Mouse (Mus musculus): ENCODE results near the gene Wdtc1. TPM values are rescaled to one million over a fixed set of nuclear protein-coding genes. Genes with fewer than 3 reads are reported as not detected.

The Wdtc1 gene
- polyA plus RNA-seq, 1 experiment from 2014 or later: 13.9 TPM

GRCm38 (mm10) chr4:133339148-133339749, 14.0 kb downstream of the Wdtc1 start:
- Histone ChIP-seq H3K4me1 (replicated peaks) (0 out of 2 replicates have a peak, but pooled peaks cover 4% of the 10 kb centered on the region), H3K9ac (peak overlapping the region; percentile 82), H3K9me3 (no peaks in the 10 kb centered on the region), H3K27me3 (replicated peaks) (no peaks in the 10 kb centered on the region), H3K36me3 (0 out of 2 replicates have a peak, but pooled peaks cover 4% of the 10 kb centered on the region), H3K4me3 (replicated peaks) (peak overlapping the region; percentile 93), H3K4me2 (replicated peaks) (peak overlapping the region; percentile 83), H3K27ac (peak overlapping the region; percentile 75)
- ATAC-seq: peak; percentile 97
- WGBS: under 1% methylated on average over 57 of the region's 60 CpGs

GRCm38 (mm10) chr4:133338521-133339095, 14.7 kb downstream of the Wdtc1 start:
- Histone ChIP-seq H3K4me2 (replicated peaks) (peak overlapping the region; percentile 83), H3K4me1 (replicated peaks) (0 out of 2 replicates have a peak, but pooled peaks cover 4% of the 10 kb centered on the region), H3K4me3 (replicated peaks) (peak overlapping the region; percentile 93), H3K9me3 (no peaks in the 10 kb centered on the region), H3K27me3 (replicated peaks) (no peaks in the 10 kb centered on the region), H3K9ac (peak overlapping the region; percentile 82), H3K36me3 (0 out of 2 replicates have a peak, but pooled peaks cover 4% of the 10 kb centered on the region), H3K27ac (peak overlapping the region; percentile 75)
- no peak; the same call in 1 of the 2 replicates for ATAC-seq
- WGBS: under 1% methylated on average over 39 of the region's 39 CpGs

GRCm38 (mm10) chr4:133337833-133338520, 15.3 kb downstream of the Wdtc1 start:
- H3K27me3 ChIP-seq (replicated peaks): no peaks in the 10 kb centered on the region
- H3K36me3 ChIP-seq: 0 out of 2 replicates have a peak, but pooled peaks cover 4% of the 10 kb centered on the region
- ATAC-seq: no peak
- no peak overlapping the region for H3K27ac ChIP-seq
- H3K9ac ChIP-seq: peak overlapping the region; percentile 82
- 9% methylated on average over 14 of the region's 14 CpGs for WGBS
- H3K4me2 ChIP-seq (replicated peaks): peak overlapping the region; percentile 83
- peak overlapping the region; percentile 93 for H3K4me3 ChIP-seq (replicated peaks)
- peaks cover 10% of the 10 kb centered on the region; the same call in 1 of the 2 replicates for H3K4me1 ChIP-seq (replicated peaks)
- H3K9me3 ChIP-seq: no peaks in the 10 kb centered on the region

GRCm38 (mm10) chr4:133333306-133333705, 20.0 kb downstream of the Wdtc1 start:
- H3K4me2 ChIP-seq (replicated peaks): no peak overlapping the region
- H3K9ac ChIP-seq: no peak overlapping the region
- WGBS: 57% methylated on average over 6 of the region's 6 CpGs
- H3K27me3 ChIP-seq (replicated peaks): no peaks in the 10 kb centered on the region
- no peak overlapping the region for H3K4me3 ChIP-seq (replicated peaks)
- 0 out of 2 replicates have a peak, but pooled peaks cover 4% of the 10 kb centered on the region for H3K36me3 ChIP-seq
- H3K9me3 ChIP-seq: no peaks in the 10 kb centered on the region
- no peak for ATAC-seq
- H3K4me1 ChIP-seq (replicated peaks): peaks cover 8% of the 10 kb centered on the region; the same call in 1 of the 2 replicates
- no peak overlapping the region for H3K27ac ChIP-seq

- 78% methylated on average over 4 of the region's 4 CpGs for WGBS
- Histone ChIP-seq H3K36me3 (0 out of 2 replicates have a peak, but pooled peaks cover under 1% of the 10 kb centered on the region), H3K27me3 (replicated peaks) (no peaks in the 10 kb centered on the region), H3K4me1 (replicated peaks) (peaks cover 13% of the 10 kb centered on the region; the same call in 1 of the 2 replicates), H3K9me3 (no peaks in the 10 kb centered on the region), H3K4me2 (replicated peaks) (no peak overlapping the region), H3K27ac (no peak overlapping the region), H3K4me3 (replicated peaks) (no peak overlapping the region), H3K9ac (no peak overlapping the region)
- no peak for ATAC-seq
Observed at GRCm38 (mm10) chr4:133330296-133330695, 23.0 kb downstream of the Wdtc1 start.

- no peaks in the 10 kb centered on the region for H3K27me3 ChIP-seq (replicated peaks)
- no peaks in the 10 kb centered on the region for H3K36me3 ChIP-seq
- no peak overlapping the region for H3K27ac ChIP-seq
- 60% methylated on average over 7 of the region's 7 CpGs for WGBS
- H3K9ac ChIP-seq: no peak overlapping the region
- 0 out of 2 replicates have a peak, but pooled peaks cover 8% of the 10 kb centered on the region for H3K4me1 ChIP-seq (replicated peaks)
- no peaks in the 10 kb centered on the region for H3K9me3 ChIP-seq
- no peak for ATAC-seq
- H3K4me2 ChIP-seq (replicated peaks): no peak overlapping the region
- H3K4me3 ChIP-seq (replicated peaks): no peak overlapping the region
Observed at GRCm38 (mm10) chr4:133328129-133328528, 25.2 kb downstream of the Wdtc1 start.

GRCm38 (mm10) chr4:133319667-133320066, 33.6 kb downstream of the Wdtc1 start:
- WGBS: 90% methylated on average over 3 of the region's 3 CpGs
- Histone ChIP-seq H3K4me1 (replicated peaks) (no peaks in the 10 kb centered on the region), H3K4me3 (replicated peaks) (no peak overlapping the region), H3K9me3 (no peaks in the 10 kb centered on the region), H3K4me2 (replicated peaks) (no peak overlapping the region), H3K36me3 (no peaks in the 10 kb centered on the region), H3K27ac (no peak overlapping the region), H3K9ac (no peak overlapping the region), H3K27me3 (replicated peaks) (no peaks in the 10 kb centered on the region)
- ATAC-seq: no peak

GRCm38 (mm10) chr4:133315991-133316390, 37.3 kb downstream of the Wdtc1 start:
- Histone ChIP-seq H3K27me3 (replicated peaks) (no peaks in the 10 kb centered on the region), H3K4me3 (replicated peaks) (no peak overlapping the region), H3K27ac (no peak overlapping the region), H3K36me3 (0 out of 2 replicates have a peak, but pooled peaks cover 2% of the 10 kb centered on the region), H3K9ac (no peak overlapping the region), H3K9me3 (no peaks in the 10 kb centered on the region), H3K4me1 (replicated peaks) (no peaks in the 10 kb centered on the region), H3K4me2 (replicated peaks) (no peak overlapping the region)
- no peak for ATAC-seq
- WGBS: 82% methylated on average over 5 of the region's 5 CpGs

- H3K9me3 ChIP-seq: no peaks in the 10 kb centered on the region
- H3K4me2 ChIP-seq (replicated peaks): no peak overlapping the region
- no peak for ATAC-seq
- H3K4me3 ChIP-seq (replicated peaks): no peak overlapping the region
- no peaks in the 10 kb centered on the region for H3K4me1 ChIP-seq (replicated peaks)
- 0 out of 2 replicates have a peak, but pooled peaks cover 2% of the 10 kb centered on the region for H3K36me3 ChIP-seq
- H3K9ac ChIP-seq: no peak overlapping the region
- WGBS: 81% methylated on average over 8 of the region's 8 CpGs
- no peaks in the 10 kb centered on the region for H3K27me3 ChIP-seq (replicated peaks)
- no peak overlapping the region for H3K27ac ChIP-seq
Observed at GRCm38 (mm10) chr4:133314896-133315295, 38.4 kb downstream of the Wdtc1 start.

- Histone ChIP-seq H3K27me3 (replicated peaks) (no peaks in the 10 kb centered on the region), H3K4me3 (replicated peaks) (no peak overlapping the region), H3K36me3 (0 out of 2 replicates have a peak, but pooled peaks cover 2% of the 10 kb centered on the region), H3K4me2 (replicated peaks) (no peak overlapping the region), H3K9ac (no peak overlapping the region), H3K27ac (no peak overlapping the region), H3K4me1 (replicated peaks) (no peaks in the 10 kb centered on the region), H3K9me3 (no peaks in the 10 kb centered on the region)
- WGBS: 0% methylated on average over 3 of the region's 3 CpGs
- ATAC-seq: no peak
Observed at GRCm38 (mm10) chr4:133309948-133310347, 43.3 kb downstream of the Wdtc1 start.

GRCm38 (mm10) chr4:133307331-133307730, 46.0 kb downstream of the Wdtc1 start:
- H3K4me3 ChIP-seq (replicated peaks): no peak overlapping the region
- ATAC-seq: no peak
- WGBS: 43% methylated on average over 3 of the region's 3 CpGs

GRCm38 (mm10) chr4:133305825-133306224, 47.5 kb downstream of the Wdtc1 start:
- 86% methylated on average over 7 of the region's 7 CpGs for WGBS
- peaks cover 3% of the 10 kb centered on the region for H3K36me3 ChIP-seq
- no peaks in the 10 kb centered on the region for H3K9me3 ChIP-seq

More at GRCm38 (mm10) chr4:133307331-133307730, 46.0 kb downstream of the Wdtc1 start:
- H3K9ac ChIP-seq: no peak overlapping the region
- H3K9me3 ChIP-seq: no peaks in the 10 kb centered on the region
- H3K4me1 ChIP-seq (replicated peaks): no peaks in the 10 kb centered on the region
- H3K4me2 ChIP-seq (replicated peaks): no peak overlapping the region
- H3K36me3 ChIP-seq: no peaks in the 10 kb centered on the region
- no peak overlapping the region for H3K27ac ChIP-seq
- H3K27me3 ChIP-seq (replicated peaks): no peaks in the 10 kb centered on the region

More at GRCm38 (mm10) chr4:133305825-133306224, 47.5 kb downstream of the Wdtc1 start:
- no peaks in the 10 kb centered on the region for H3K4me1 ChIP-seq (replicated peaks)
- H3K4me2 ChIP-seq (replicated peaks): no peak overlapping the region
- H3K9ac ChIP-seq: no peak overlapping the region
- no peaks in the 10 kb centered on the region for H3K27me3 ChIP-seq (replicated peaks)
- ATAC-seq: no peak
- no peak overlapping the region for H3K4me3 ChIP-seq (replicated peaks)
- no peak overlapping the region for H3K27ac ChIP-seq
